Mouse (Mus musculus) induced T-regulatory cell, adult 2 months (primary cell): ENCODE results near the gene Gm14401.
"Not testable (repeated sequence)": the region's sequence is repeated elsewhere in the genome, so short reads cannot be mapped to it uniquely, and the experiment has no call there.

Source experiments
- DNase-seq: peaks from one replicate; pipeline ENCODE4 v3.0.0-alpha.2; 2012; ENCODE audit warnings: low read depth

Gm14401 gene

DNA sequence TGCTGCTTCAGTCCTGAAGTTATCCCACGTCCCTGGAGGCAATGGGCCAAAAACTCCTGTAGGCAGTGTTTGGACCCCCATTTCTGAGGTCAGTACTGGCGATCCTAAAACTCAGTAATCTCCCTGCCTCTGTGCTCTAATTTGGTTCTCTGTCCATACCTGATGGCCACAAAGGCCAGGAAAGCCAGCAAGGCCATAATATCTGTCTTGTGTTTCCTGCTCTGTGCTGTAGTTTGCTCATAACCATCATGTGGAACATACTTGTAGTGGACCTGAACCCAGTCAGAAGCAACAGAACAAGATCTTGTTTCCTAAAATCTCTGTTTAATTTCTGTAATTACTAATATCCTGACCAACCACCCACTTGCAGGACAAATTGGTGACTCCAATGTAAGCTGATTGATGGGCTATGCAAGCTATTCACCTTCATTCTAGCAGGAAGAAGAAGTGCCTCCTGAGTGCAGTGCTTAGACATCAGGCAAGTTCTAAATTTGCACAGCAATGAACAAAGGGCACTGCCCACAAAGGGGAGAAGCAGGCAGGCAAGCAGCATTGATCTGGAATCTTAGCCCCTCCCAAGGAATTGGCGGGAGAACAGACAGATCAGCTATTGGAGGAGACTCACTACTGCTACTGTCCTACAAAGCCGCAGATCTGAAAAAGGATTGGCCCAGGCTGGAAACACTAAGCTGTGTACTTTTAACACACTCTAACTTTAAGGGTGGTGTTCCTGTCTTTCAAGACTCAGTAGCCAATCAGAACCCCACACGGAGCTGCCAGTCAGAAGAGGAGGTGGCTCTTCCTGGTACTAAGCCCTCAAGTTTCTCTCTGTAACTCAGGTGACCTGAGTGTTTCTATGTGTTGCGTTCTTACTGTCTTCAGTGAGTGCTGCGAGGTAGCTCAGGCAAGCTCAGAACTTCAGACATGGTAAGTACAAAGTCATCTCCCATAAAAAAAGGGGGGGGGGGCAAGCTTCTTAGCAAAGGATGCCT lies at the start of gene Gm14401:
TSS of gene Gm14401 (plus strand) at position 889 of the 992 bp plus-strand sequence.
- not testable (repeated sequence) for DNase-seq

DNA sequence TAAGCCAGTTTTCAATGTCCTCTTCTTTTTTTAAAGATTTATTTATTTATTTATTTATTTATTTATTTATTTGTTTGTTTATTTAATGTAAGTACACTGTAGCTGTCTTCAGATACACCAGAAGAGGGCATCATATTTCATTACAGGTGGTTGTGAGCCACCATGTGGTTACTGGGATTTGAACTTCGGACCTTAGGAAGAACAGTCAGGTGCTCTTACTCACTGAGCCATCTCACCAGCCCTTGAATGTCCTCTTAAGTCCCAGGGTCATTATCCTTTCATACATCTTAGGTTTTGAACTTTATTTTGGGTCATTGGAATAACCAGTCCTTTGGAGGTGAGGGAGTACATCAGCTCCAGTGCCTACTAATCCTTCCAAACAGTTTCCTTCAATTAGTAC lies 1.3 kb upstream of the Gm14401 start:
- not testable (repeated sequence) for DNase-seq

DNA sequence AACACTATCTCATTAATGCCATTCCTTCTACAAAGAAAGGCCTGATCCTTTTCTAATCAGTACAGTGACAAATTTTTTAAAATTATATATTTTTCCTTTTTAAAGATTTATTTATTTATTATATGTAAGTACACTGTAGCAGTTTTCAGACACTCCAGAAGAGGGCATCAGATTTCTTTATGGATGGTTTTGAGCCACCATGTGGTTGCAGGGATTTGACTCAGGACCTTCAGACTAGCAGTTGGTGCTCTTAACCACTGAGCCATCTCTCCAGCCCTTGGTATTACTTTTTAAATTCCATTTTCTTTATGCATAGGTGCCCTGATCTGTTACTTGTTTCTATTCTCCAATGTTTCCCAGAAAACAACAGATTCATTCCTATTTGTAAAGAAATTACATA lies 895 bp downstream of the Gm14401 start:
- DNase-seq = not testable (repeated sequence)

DNA sequence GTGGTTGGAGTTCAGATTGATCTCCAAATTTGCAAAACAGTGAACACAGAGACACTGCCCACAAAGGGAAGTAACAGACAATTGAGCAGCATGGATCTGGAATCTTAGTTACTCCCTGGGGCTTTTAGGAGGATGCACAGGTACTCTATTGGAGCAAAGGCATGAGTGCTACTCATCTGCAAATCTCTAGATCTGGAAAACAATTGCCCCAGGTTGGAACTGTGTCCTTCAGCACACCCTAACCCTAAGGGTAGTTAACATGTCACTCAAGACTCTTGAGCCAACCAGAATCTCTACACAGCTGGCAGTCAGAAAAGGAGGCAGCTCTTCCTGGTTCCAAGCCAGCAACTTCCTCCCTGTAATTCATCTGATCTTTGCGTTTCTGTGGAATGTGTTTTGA lies 5.7 kb downstream of the Gm14401 start:
- not testable (repeated sequence) for DNase-seq

DNA sequence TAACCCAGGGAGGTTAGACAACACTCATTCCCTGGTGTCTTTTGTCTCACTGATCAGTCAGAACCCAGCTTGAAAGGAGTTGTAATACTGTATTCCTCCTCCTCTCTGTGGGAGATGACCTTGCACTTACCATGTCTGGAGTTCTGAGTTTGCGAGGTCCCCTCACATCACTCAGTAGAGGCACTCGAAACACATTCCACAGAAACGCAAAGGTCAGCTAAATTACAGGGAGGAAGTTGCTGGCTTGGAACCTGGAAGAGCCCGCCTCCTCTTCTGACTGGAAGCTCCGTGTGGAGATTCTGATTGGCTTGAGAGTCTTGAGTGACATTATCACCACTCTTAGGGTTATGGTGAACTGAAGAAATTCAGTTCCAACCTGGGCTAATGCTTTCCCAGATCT lies 35.0 kb downstream of the Gm14401 start:
- not testable (repeated sequence) for DNase-seq

DNA sequence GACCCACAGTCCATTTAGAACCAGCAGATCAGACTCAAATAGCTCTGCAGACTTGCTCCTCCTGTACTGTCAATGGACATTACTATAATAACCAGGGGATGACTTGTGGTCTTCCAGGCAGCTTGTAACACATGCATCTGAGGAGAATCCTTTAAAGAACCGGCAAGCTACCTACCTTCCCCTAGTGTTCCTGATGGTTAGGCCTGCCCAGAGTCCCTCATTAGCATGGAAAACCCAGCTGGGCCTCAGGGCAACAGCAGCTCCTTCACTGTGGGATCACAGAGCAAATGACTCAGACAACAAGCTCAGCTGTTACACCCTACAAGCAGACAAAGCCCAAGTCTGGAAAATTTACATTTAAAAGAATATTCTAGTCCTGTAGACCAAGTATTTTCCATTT lies 55.0 kb downstream of the Gm14401 start:
- not testable (repeated sequence) for DNase-seq
